Mouse (Mus musculus) hindbrain, embryonic 11.5 days (tissue): ENCODE data around the gene Tprg. TPM values are rescaled to one million over a fixed set of nuclear protein-coding genes. Genes with fewer than 3 reads are reported as not detected.

Experiments used
- ATAC-seq: fragments of 200-750 bp; cut with Nextera tagmentation; 2 replicates; pipeline ENCODE4 v1.8.0; 2017; ENCODE audit warnings: mild to moderate bottlenecking, moderate TSS enrichment, moderate library complexity; ENCODE audit not compliant: low FRiP score
- DNase-seq: peaks from one replicate; pipeline ENCODE4 v3.0.0-alpha.2; 2015; ENCODE audit warnings: low spot score
- H3K27ac ChIP-seq: fragments of 300-500 bp; sonication (generic); 2 replicates; pipeline ENCODE4 v1.5.1; 2014; ENCODE audit warnings: mild to moderate bottlenecking, low read depth, low read length
- H3K27me3 ChIP-seq: fragments of 300-500 bp; sonication (generic); 2 replicates; pipeline ENCODE4 v1.6.1; 2014; ENCODE audit warnings: mild to moderate bottlenecking, low read length, moderate library complexity, mixed read lengths; ENCODE audit not compliant: control insufficient read depth, insufficient read depth
- H3K36me3 ChIP-seq: fragments of 300-500 bp; sonication (generic); 2 replicates; pipeline ENCODE4 v1.6.1; 2014; ENCODE audit warnings: mild to moderate bottlenecking, low read length, moderate library complexity, mixed read lengths; ENCODE audit not compliant: control insufficient read depth, insufficient read depth
- H3K4me1 ChIP-seq: fragments of 300-500 bp; sonication (generic); replicated peaks from 2 replicates; pipeline ENCODE4 v1.6.1; 2014; ENCODE audit warnings: low read length, mixed read lengths; ENCODE audit not compliant: control insufficient read depth, insufficient read depth
- H3K4me2 ChIP-seq: fragments of 300-500 bp; sonication (generic); replicated peaks from 2 replicates; pipeline ENCODE4 v1.6.1; 2014; ENCODE audit warnings: mild to moderate bottlenecking, low read depth, low read length
- H3K4me3 ChIP-seq: fragments of 300-500 bp; sonication (generic); 2 replicates; pipeline ENCODE4 v1.5.1; 2014; ENCODE audit warnings: low read depth, low read length
- H3K9ac ChIP-seq: fragments of 300-500 bp; sonication (generic); 2 replicates; pipeline ENCODE4 v1.6.1; 2014; ENCODE audit warnings: low read depth, low read length
- H3K9me3 ChIP-seq: fragments of 300-500 bp; sonication (generic); 2 replicates; pipeline ENCODE4 v1.6.1; 2016; ENCODE audit warnings: low read length; ENCODE audit not compliant: control insufficient read depth
- WGBS: fragments of 180-500 bp; shearing (Covaris S2); extraction: QIAGEN DNeasy Blood & Tissue Kit; methylation state at CpG from one replicate; pipeline ENCODE4 v1.1.7; 2014; 5-methylcytosine and 5-hydroxymethylcytosine counted together
- polyA plus RNA-seq: library from polyadenylated mRNA; unstranded; fragments of >200 nt; fragmentation: Nextera tagmentation; extraction: Ambion mirVana; gene quantifications from 2 replicates; pipeline ENCODE4 v1.2.1, GENCODE M21; 2014

Tprg gene
- polyA plus RNA-seq, 1 experiment from 2014 or later, result not detected

DNA sequence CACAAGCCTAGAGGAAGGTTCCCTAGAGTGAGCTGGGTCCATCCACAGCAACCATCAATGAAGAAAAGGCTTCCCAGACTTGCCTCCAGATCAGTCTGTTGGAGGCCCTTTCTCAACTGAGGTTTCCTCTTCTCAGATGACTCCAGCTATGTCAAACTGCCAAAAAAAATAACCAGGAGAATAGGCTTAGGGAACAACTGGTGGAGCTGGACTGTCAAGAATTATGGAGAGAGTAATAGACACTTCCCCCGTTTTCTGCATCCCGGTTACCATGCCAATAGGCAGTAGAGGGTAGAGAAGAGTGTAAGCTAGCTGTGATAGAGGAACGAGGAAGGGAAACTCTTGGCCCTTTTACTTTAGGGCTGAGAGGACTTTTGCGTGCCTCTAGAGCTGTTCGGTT, 24.3 kb upstream of the Tprg start:
- Histone ChIP-seq H3K36me3 (no peaks in the 10 kb centered on the region), H3K9me3 (no peaks in the 10 kb centered on the region), H3K27me3 (no peaks in the 10 kb centered on the region), H3K4me1 (no peaks in the 10 kb centered on the region), H3K4me2 (no peak overlapping the region), H3K27ac (no peak overlapping the region), H3K9ac (no peak overlapping the region), H3K4me3 (no peak overlapping the region)
- no peak for ATAC-seq
- 91% methylated on average over 5 of the region's 5 CpGs for WGBS
- no peak for DNase-seq

- Histone ChIP-seq H3K4me1 (no peaks in the 10 kb centered on the region), H3K4me2 (no peak overlapping the region), H3K9ac (no peak overlapping the region), H3K4me3 (no peak overlapping the region), H3K27me3 (no peaks in the 10 kb centered on the region), H3K36me3 (no peaks in the 10 kb centered on the region), H3K27ac (no peak overlapping the region), H3K9me3 (no peaks in the 10 kb centered on the region)
- WGBS, result 71% methylated on average over 4 of the region's 4 CpGs
- no peak for ATAC-seq
- DNase-seq, result no peak
These were observed 23.7 kb upstream of the Tprg start for GRCm38 (mm10) chr16:25262965-25263364.

DNA sequence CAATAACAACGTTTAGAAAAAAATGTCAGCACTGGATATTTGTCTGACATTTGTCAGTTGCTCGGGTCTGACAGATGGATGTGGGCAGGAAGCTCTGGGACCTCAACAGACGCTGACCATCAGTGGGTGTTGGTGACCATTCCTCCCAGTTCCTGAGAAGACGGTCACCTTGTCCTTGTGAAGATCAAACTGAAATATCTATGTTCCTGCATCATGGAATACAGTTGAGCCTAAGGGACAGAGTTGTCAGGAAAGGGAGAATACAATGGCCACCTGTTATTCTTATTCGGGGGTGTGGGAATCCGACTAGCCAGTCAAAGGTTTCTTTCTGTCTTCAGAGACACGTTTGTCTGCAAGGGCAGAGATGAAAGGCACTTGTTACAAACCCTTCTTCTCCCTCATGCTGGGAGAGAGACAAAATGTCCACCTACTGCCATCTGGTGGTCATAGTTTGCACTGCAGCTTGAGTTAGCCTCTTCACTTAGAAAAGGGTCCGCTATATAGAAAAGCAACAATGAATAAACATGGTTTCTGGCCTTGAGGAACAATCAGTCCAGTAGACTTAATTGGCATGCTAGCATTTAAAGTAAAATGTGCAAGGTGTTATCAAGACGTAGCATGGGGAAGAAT, 23.0 kb upstream of the Tprg start:
- DNase-seq (peak; percentile 93), ATAC-seq (peak; percentile 66)
- Histone ChIP-seq H3K36me3 (no peaks in the 10 kb centered on the region), H3K27ac (no peak overlapping the region), H3K9ac (no peak overlapping the region), H3K27me3 (no peaks in the 10 kb centered on the region), H3K4me2 (no peak overlapping the region), H3K4me1 (no peaks in the 10 kb centered on the region), H3K4me3 (no peak overlapping the region), H3K9me3 (no peaks in the 10 kb centered on the region)
- 44% methylated on average over 9 of the region's 9 CpGs for WGBS

DNA sequence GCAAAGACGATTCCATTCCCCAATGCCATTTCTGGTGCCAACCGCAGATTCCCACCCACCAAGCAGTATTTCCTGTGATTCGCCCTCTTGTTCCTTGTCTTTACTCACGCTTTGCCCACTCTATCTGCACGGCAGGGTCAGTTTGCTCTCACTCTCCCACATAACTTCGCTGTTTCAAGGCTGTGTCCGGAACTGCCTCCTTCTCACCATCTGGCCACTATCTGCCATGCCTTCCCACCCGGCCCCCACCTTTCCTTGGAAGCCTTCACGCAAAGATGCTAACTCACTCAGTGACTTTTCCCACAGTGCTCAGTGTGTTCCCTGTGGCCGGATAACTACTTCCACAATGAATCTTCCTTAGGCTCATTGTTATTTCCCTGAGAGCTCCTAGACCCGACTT, 21.4 kb upstream of the Tprg start:
- H3K4me3 ChIP-seq, result no peak overlapping the region
- no peaks in the 10 kb centered on the region for H3K27me3 ChIP-seq
- no peaks in the 10 kb centered on the region for H3K9me3 ChIP-seq
- DNase-seq, result no peak
- H3K4me1 ChIP-seq, result no peaks in the 10 kb centered on the region
- no peak overlapping the region for H3K27ac ChIP-seq
- H3K9ac ChIP-seq, result no peak overlapping the region
- ATAC-seq, result no peak
- 83% methylated on average over 11 of the region's 11 CpGs for WGBS
- H3K36me3 ChIP-seq, result no peaks in the 10 kb centered on the region
- H3K4me2 ChIP-seq, result no peak overlapping the region

DNA sequence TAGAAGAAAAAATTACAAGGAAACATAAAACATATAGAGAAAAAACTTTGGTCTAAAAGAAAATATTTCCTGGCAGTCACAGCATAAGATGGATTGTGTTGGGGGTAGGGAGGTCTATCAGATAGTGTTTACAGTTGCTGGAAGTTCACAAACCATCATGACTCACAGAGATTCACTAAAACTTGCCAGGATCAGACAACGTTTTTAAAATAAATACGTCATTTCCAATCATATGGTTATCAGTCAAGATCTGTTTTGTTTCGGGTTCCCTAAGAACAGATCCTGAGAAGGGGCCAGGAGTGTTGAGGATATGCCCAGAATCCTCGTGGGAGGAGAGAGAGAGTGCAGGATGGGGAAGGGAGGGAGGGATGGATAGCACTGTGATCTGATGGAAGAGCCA, 18.3 kb upstream of the Tprg start:
- no peak overlapping the region for H3K9ac ChIP-seq
- H3K9me3 ChIP-seq, result no peaks in the 10 kb centered on the region
- H3K4me2 ChIP-seq, result no peak overlapping the region
- DNase-seq (no peak), ATAC-seq (no peak)
- no peaks in the 10 kb centered on the region for H3K36me3 ChIP-seq
- no peak overlapping the region for H3K4me3 ChIP-seq
- no peak overlapping the region for H3K27ac ChIP-seq
- 81% methylated on average over 4 of the region's 4 CpGs for WGBS
- no peaks in the 10 kb centered on the region for H3K4me1 ChIP-seq
- H3K27me3 ChIP-seq, result no peaks in the 10 kb centered on the region

DNA sequence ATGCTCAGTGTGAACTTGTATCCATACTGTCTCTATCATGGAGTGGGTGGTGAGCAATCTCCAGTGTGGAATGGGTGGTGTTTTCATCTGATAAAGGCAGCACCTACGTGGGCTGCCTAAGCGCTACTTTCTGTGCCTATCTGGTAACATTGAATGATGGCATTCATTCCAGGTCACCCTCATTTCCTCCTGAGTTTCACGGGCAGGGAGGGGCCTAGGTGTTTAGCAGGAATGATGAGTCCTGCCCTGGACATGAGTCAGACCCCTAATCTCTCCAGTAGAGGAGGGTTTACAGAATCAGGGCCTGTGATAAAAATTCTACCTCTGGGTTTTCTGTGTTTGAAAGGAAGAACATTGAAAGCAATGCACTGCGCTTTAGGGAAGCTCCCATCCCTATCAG, 4.1 kb upstream of the Tprg start:
- H3K27me3 ChIP-seq, result no peaks in the 10 kb centered on the region
- H3K27ac ChIP-seq, result no peak overlapping the region
- no peak overlapping the region for H3K4me2 ChIP-seq
- no peaks in the 10 kb centered on the region for H3K9me3 ChIP-seq
- no peaks in the 10 kb centered on the region for H3K4me1 ChIP-seq
- no peak overlapping the region for H3K9ac ChIP-seq
- WGBS, result 88% methylated on average over 4 of the region's 4 CpGs
- ATAC-seq (no peak), DNase-seq (no peak)
- no peak overlapping the region for H3K4me3 ChIP-seq
- H3K36me3 ChIP-seq, result no peaks in the 10 kb centered on the region

- Histone ChIP-seq H3K36me3 (no peaks in the 10 kb centered on the region), H3K9me3 (no peaks in the 10 kb centered on the region), H3K9ac (no peak overlapping the region), H3K27ac (no peak overlapping the region), H3K27me3 (no peaks in the 10 kb centered on the region), H3K4me1 (no peaks in the 10 kb centered on the region), H3K4me3 (no peak overlapping the region), H3K4me2 (no peak overlapping the region)
- no peak for DNase-seq
- no peak for ATAC-seq
- whole genome bisulfite sequencing, result 80% methylated on average over 2 of the region's 2 CpGs
These were observed 7.1 kb downstream of the Tprg start for GRCm38 (mm10) chr16:25293753-25294152.

DNA sequence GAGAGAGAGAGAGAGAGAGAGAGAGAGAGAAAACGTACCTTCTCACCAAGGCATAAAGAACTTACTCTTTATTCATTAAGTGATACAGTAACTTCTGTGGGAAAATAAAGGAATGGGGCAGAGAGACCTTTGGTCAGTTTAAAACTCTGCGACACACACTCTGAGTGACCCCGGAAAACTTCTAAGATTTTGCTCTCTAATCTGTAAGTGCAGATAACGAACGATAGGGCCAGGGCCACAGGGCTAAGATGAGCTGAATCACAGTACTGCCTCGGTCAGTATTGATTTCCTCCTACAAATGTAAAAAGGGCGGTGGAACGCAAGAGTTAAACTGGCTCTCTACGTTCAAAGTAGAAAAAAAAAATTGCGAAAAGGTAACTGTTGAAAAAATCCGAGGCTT, 8.9 kb downstream of the Tprg start:
- 93% methylated on average over 11 of the region's 11 CpGs for WGBS
- DNase-seq, result no peak
- H3K4me1 ChIP-seq, result no peaks in the 10 kb centered on the region
- H3K9ac ChIP-seq, result no peak overlapping the region
- no peak overlapping the region for H3K4me2 ChIP-seq
- no peak overlapping the region for H3K4me3 ChIP-seq
- no peaks in the 10 kb centered on the region for H3K27me3 ChIP-seq
- ATAC-seq, result no peak
- H3K36me3 ChIP-seq, result no peaks in the 10 kb centered on the region
- no peaks in the 10 kb centered on the region for H3K9me3 ChIP-seq
- no peak overlapping the region for H3K27ac ChIP-seq

DNA sequence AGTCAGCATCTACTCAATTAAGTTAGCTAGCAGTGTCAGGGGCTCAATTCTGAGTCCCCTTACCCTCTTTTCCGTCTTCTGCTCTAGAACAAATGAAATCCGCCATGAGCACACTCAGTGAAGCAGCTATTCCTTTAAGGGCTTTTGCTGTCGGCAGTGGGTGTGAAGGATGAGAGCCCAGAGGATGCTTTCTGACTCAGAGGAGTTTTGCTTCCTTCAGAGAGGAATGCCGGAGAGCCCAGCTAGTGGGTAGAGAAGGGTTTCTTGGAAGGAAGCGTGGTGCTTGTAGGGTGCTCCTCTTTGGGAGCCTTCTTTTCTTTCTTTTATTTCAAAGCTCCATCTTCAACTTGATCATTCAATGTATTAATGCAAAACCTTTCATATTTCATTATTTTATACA, 10.1 kb downstream of the Tprg start:
- Histone ChIP-seq H3K27me3 (no peaks in the 10 kb centered on the region), H3K9ac (no peak overlapping the region), H3K4me2 (no peak overlapping the region), H3K36me3 (no peaks in the 10 kb centered on the region), H3K4me1 (no peaks in the 10 kb centered on the region), H3K9me3 (no peaks in the 10 kb centered on the region), H3K27ac (no peak overlapping the region), H3K4me3 (no peak overlapping the region)
- WGBS, result 86% methylated on average over 5 of the region's 5 CpGs
- ATAC-seq (no peak), DNase-seq (no peak)
